Mouse (Mus musculus) spleen, adult 18-20 months (tissue): Measurements from ENCODE around the gene Kctd15.
A peak's percentile ranks its signal among the peaks of the same experiment; 100 is the strongest.

Source experiments
- DNase-seq, 2 experiments: peaks; one replicate each; pipeline ENCODE4 v3.0.0; 2022; ENCODE audit warnings: mixed read lengths in 2 of 2

The Kctd15 gene

GRCm38 (mm10) chr7:34656632-34657031, at the start of gene Kctd15:
Kctd15 (minus strand) TSS chr7:34656732.
- no peak for DNase-seq

GRCm38 (mm10) chr7:34704401-34704800, 47.9 kb upstream of the Kctd15 start:
- no peak for DNase-seq

- no peak for DNase-seq
Measured at GRCm38 (mm10) chr7:34703437-34703836, 46.9 kb upstream of the Kctd15 start.

GRCm38 (mm10) chr7:34702718-34703351, 46.3 kb upstream of the Kctd15 start:
- DNase-seq, result no peak

GRCm38 (mm10) chr7:34699888-34700287, 43.4 kb upstream of the Kctd15 start:
- no peak for DNase-seq

GRCm38 (mm10) chr7:34698221-34698620, 41.7 kb upstream of the Kctd15 start:
- no peak for DNase-seq

- no peak for DNase-seq
Measured at GRCm38 (mm10) chr7:34696086-34696485, 39.6 kb upstream of the Kctd15 start.

- no peak for DNase-seq
Measured at GRCm38 (mm10) chr7:34694898-34695297, 38.4 kb upstream of the Kctd15 start.

- no peak for DNase-seq
Measured at GRCm38 (mm10) chr7:34693916-34694315, 37.4 kb upstream of the Kctd15 start.

GRCm38 (mm10) chr7:34693072-34693471, 36.5 kb upstream of the Kctd15 start:
- no peak for DNase-seq

- DNase-seq, result no peak
Measured at GRCm38 (mm10) chr7:34690111-34690510, 33.6 kb upstream of the Kctd15 start.

- no peak for DNase-seq
Measured at GRCm38 (mm10) chr7:34689028-34689427, 32.5 kb upstream of the Kctd15 start.

- DNase-seq, result no peak
Measured at GRCm38 (mm10) chr7:34685801-34686200, 29.3 kb upstream of the Kctd15 start.

GRCm38 (mm10) chr7:34685176-34685575, 28.6 kb upstream of the Kctd15 start:
- DNase-seq, result no peak

GRCm38 (mm10) chr7:34680771-34681421, 24.4 kb upstream of the Kctd15 start:
- no peak for DNase-seq

GRCm38 (mm10) chr7:34679886-34680285, 23.4 kb upstream of the Kctd15 start:
- no peak for DNase-seq

GRCm38 (mm10) chr7:34675831-34676514, 19.4 kb upstream of the Kctd15 start:
- DNase-seq, result peak in 1 of 2 experiments; percentile 56

GRCm38 (mm10) chr7:34675120-34675790, 18.7 kb upstream of the Kctd15 start:
- DNase-seq, result no peak

- no peak for DNase-seq
Measured at GRCm38 (mm10) chr7:34672916-34673315, 16.4 kb upstream of the Kctd15 start.

- peak; percentile 54 to 78 for DNase-seq
Measured at GRCm38 (mm10) chr7:34671911-34672310, 15.4 kb upstream of the Kctd15 start.

GRCm38 (mm10) chr7:34670778-34671177, 14.2 kb upstream of the Kctd15 start:
- no peak for DNase-seq

GRCm38 (mm10) chr7:34669336-34669735, 12.8 kb upstream of the Kctd15 start:
- DNase-seq, result no peak

- no peak for DNase-seq
Measured at GRCm38 (mm10) chr7:34667874-34668273, 11.3 kb upstream of the Kctd15 start.
